ENCODE assay signal across 17 mouse cellular contexts in genomic region chr10:42417530-42418174, GRCm38 (mm10).
DNase-seq lines count a peak whose midpoint lies in the region; ATAC-seq and TF ChIP-seq lines count a peak whose summit lies in the region.
"Had no signal": no experiment of that assay in that cellular context is flagged by ENCODE, and none has a peak within 500 bp of the region (broad histone marks: within the 10 kb centered on the region; RNA-seq: fewer than 3 reads in every experiment).

No protein-coding gene starts in this region.

- no peak for TF ChIP-seq CTCF in layer of hippocampus, adult 2 months (conservative IDR thresholded peaks at IDR 0.05)

- DNase-seq in layer of hippocampus, adult 2 months (ENCODE audit: low spot score in 2 of 2): peak in 1 of 2 experiments; percentile 7
- DNase-seq in layer of hippocampus, postnatal 25 days (ENCODE audit: extremely low spot score in 1 of 2, low spot score in 1 of 2): no peak
- DNase-seq in Muller cell, postnatal 12 days (ENCODE audit: inconsistent ontology term): peak; percentile 47
- peak; percentile 30 for DNase-seq in mesoderm, embryonic 11.5 days (ENCODE audit: low read depth, low spot score)
- no peak for DNase-seq in lung, postnatal 4 days
- DNase-seq in spleen, adult 18-20 months: no peak
- DNase-seq: adrenal gland, postnatal 14 days; gastrocnemius, postnatal 25 days; heart, postnatal 36 days; kidney, adult 18-20 months; lung, adult 18-20 months; right cerebral cortex, adult 18-20 months had no signal

- no peaks in the 10 kb centered on the region for H3K9me3 ChIP-seq in forebrain, embryonic 13.5 days (replicated peaks)
- H3K9me3 ChIP-seq: heart, embryonic 10.5 days; limb, embryonic 15.5 days had no signal

- H3K4me2 ChIP-seq in forebrain, embryonic 13.5 days: peak overlapping the region; percentile 38
- H3K4me2 ChIP-seq: limb, embryonic 15.5 days had no signal

- WGBS in forebrain, embryonic 13.5 days: 8% methylated on average over 10 of the region's 10 CpGs

- H3K9ac ChIP-seq in forebrain, embryonic 13.5 days: no peak overlapping the region
- H3K9ac ChIP-seq: limb, embryonic 15.5 days had no signal

- peak; percentile 50 for ATAC-seq in forebrain, embryonic 13.5 days
- ATAC-seq in erythroid progenitor cell, adult 5-6 weeks (replicated peaks; ENCODE audit: low FRiP score, poor library complexity, severe bottlenecking): no peak

- peak overlapping the region; percentile 83 for H3K27ac ChIP-seq in layer of hippocampus, adult 2 months
- no peak overlapping the region for H3K27ac ChIP-seq in forebrain, embryonic 13.5 days
- H3K27ac ChIP-seq: heart, embryonic 10.5 days; limb, embryonic 15.5 days had no signal

- peaks cover 29% of the 10 kb centered on the region for H3K4me1 ChIP-seq in forebrain, embryonic 13.5 days
- H3K4me1 ChIP-seq: heart, embryonic 10.5 days had no signal

- no peak overlapping the region for H3K4me3 ChIP-seq in layer of hippocampus, adult 2 months
- no peak overlapping the region for H3K4me3 ChIP-seq in forebrain, embryonic 13.5 days
- H3K4me3 ChIP-seq: erythroblast, embryonic 14.5 days; heart, embryonic 10.5 days; limb, embryonic 15.5 days had no signal

- no peaks in the 10 kb centered on the region for H3K36me3 ChIP-seq in forebrain, embryonic 13.5 days (ENCODE audit: poor library complexity, severe bottlenecking)
- H3K36me3 ChIP-seq: limb, embryonic 15.5 days had no signal

- no peaks in the 10 kb centered on the region for H3K27me3 ChIP-seq in forebrain, embryonic 13.5 days
- H3K27me3 ChIP-seq: limb, embryonic 15.5 days had no signal

Comparison
In these comparisons a context has a peak if more than half of its experiments do, and no peak if none do; other contexts are left out.
1. DNase-seq: peak in Muller cell, postnatal 12 days (single experiment) and mesoderm, embryonic 11.5 days (single experiment); none in layer of hippocampus, postnatal 25 days (0 of 2), lung, postnatal 4 days (0 of 2) and spleen, adult 18-20 months (0 of 2).